Mouse (Mus musculus) CH12.LX (cell line): Measurements from ENCODE around the gene Dennd5a. TPM values are rescaled to one million over a fixed set of nuclear protein-coding genes. Genes with fewer than 3 reads are reported as not detected.
A peak's percentile ranks its signal among the peaks of the same experiment; 100 is the strongest.

ENCODE experiments used
- DNase-seq: peaks from one replicate; pipeline ENCODE4 v3.0.0-alpha.2; 2013; ENCODE audit errors: extremely low read depth
- H3K27ac ChIP-seq: 2 replicates; pipeline ENCODE4 v1.5.1; 2012; ENCODE audit warnings: low read depth, mild to moderate bottlenecking, control low read depth, moderate library complexity; ENCODE audit not compliant: insufficient read depth
- H3K27me3 ChIP-seq: replicated peaks from 2 replicates; pipeline ENCODE3; 2012; ENCODE audit warnings: inconsistent platforms
- H3K36me3 ChIP-seq, 2 experiments: replicated peaks in 1 of 2; 2 replicates each; pipeline versions ENCODE3 to v1.6.1; 2012; ENCODE audit warnings: inconsistent platforms in 1 of 2, low read length in 1 of 2, mild to moderate bottlenecking in 1 of 2, mixed read lengths in 1 of 2, moderate library complexity in 1 of 2; ENCODE audit not compliant: control insufficient read depth in 1 of 2, insufficient read depth in 1 of 2
- H3K4me1 ChIP-seq, 2 experiments: 2 replicates each; pipeline ENCODE4 v1.6.1; 2012; ENCODE audit warnings: inconsistent platforms in 1 of 2, moderate library complexity in 1 of 2; ENCODE audit not compliant: insufficient read depth in 2 of 2, control insufficient read depth in 1 of 2
- H3K4me2 ChIP-seq: 2 replicates; pipeline ENCODE4 v1.6.1; 2012; ENCODE audit warnings: low read depth, mild to moderate bottlenecking, control low read depth; ENCODE audit not compliant: poor library complexity, insufficient read depth, severe bottlenecking
- H3K4me3 ChIP-seq, 3 experiments: fragments of 150-350 bp in 1 of 3; sonication (generic) in 1 of 3; replicated peaks in 1 of 3; 2 replicates each; pipeline versions ENCODE3 to v1.5.1; 2011 to 2012; ENCODE audit warnings: low read depth in 2 of 3, low read length in 2 of 3, mild to moderate bottlenecking in 2 of 3, moderate library complexity in 2 of 3, control low read depth in 1 of 3, improper control_type of control experiment in 1 of 3, inconsistent platforms in 1 of 3, mixed read lengths in 1 of 3; ENCODE audit not compliant: poor library complexity in 1 of 3
- H3K79me2 ChIP-seq: replicated peaks from 2 replicates; pipeline ENCODE4 v1.6.1; 2012; ENCODE audit warnings: mild to moderate bottlenecking, moderate library complexity; ENCODE audit not compliant: control insufficient read depth, poor library complexity, insufficient read depth, severe bottlenecking; ENCODE audit errors: extremely low read depth
- H3K9ac ChIP-seq: 2 replicates; pipeline ENCODE4 v1.6.1; 2012; ENCODE audit warnings: low read depth, mild to moderate bottlenecking, control low read depth, moderate library complexity; ENCODE audit not compliant: insufficient read depth
- H3K9me3 ChIP-seq: replicated peaks from 2 replicates; pipeline ENCODE3; 2012; ENCODE audit warnings: low read length, inconsistent platforms, mixed read lengths
- CHD1 ChIP-seq: IDR thresholded peaks from 2 replicates; pipeline ENCODE4 v1.6.1; 2012; ENCODE audit warnings: low read depth, low read length, improper control_type of control experiment, inconsistent platforms
- CHD2 ChIP-seq: IDR thresholded peaks from 2 replicates; pipeline ENCODE4 v1.6.1; 2011; ENCODE audit warnings: low read length, improper control_type of control experiment
- CTCF ChIP-seq, 2 experiments: IDR thresholded peaks in 1 of 2; conservative IDR thresholded peaks in 1 of 2; 2 replicates each; pipeline ENCODE4 v1.5.1; 2011 to 2012; ENCODE audit warnings: low read depth in 2 of 2, low read length in 2 of 2, improper control_type of control experiment in 1 of 2, inconsistent platforms in 1 of 2, mild to moderate bottlenecking in 1 of 2, moderate library complexity in 1 of 2
- ETS1 ChIP-seq: conservative IDR thresholded peaks from 2 replicates; pipeline ENCODE4 v1.6.1; 2012; ENCODE audit warnings: low read depth, mild to moderate bottlenecking, inconsistent platforms, low read length, improper control_type of control experiment, moderate library complexity
- HCFC1 ChIP-seq: IDR thresholded peaks from 2 replicates; pipeline ENCODE4 v1.6.1; 2012; ENCODE audit warnings: low read depth, mild to moderate bottlenecking, inconsistent platforms, low read length, improper control_type of control experiment
- JUN ChIP-seq: IDR thresholded peaks from 2 replicates; pipeline ENCODE4 v1.6.1; 2011; ENCODE audit warnings: low read depth, mild to moderate bottlenecking, low read length, improper control_type of control experiment, moderate library complexity; ENCODE audit not compliant: insufficient read depth
- JUND ChIP-seq: conservative IDR thresholded peaks from 2 replicates; pipeline ENCODE4 v1.6.1; 2011; ENCODE audit warnings: low read depth, low read length, improper control_type of control experiment
- MAZ ChIP-seq: IDR thresholded peaks from 2 replicates; pipeline ENCODE4 v1.6.1; 2012; ENCODE audit warnings: low read depth, mild to moderate bottlenecking, inconsistent platforms, low read length, improper control_type of control experiment, moderate library complexity
- MXI1 ChIP-seq: IDR thresholded peaks from 2 replicates; pipeline ENCODE4 v1.6.1; 2011; ENCODE audit warnings: mild to moderate bottlenecking, low read depth, low read length, improper control_type of control experiment
- MYC ChIP-seq: IDR thresholded peaks from 2 replicates; pipeline ENCODE4 v1.6.1; 2011; ENCODE audit warnings: low read depth, mild to moderate bottlenecking, improper control_type of control experiment, low read length
- NELFE ChIP-seq: IDR thresholded peaks from 2 replicates; pipeline ENCODE4 v1.6.1; 2011; ENCODE audit warnings: low read depth, low read length, improper control_type of control experiment
- NRF1 ChIP-seq: IDR thresholded peaks from 2 replicates; pipeline ENCODE4 v1.6.1; 2014; ENCODE audit warnings: low read depth, mild to moderate bottlenecking, inconsistent platforms, low read length, improper control_type of control experiment, moderate library complexity
- PAX5 ChIP-seq: IDR thresholded peaks from 2 replicates; pipeline ENCODE4 v1.6.1; 2012; ENCODE audit warnings: low read length, inconsistent platforms, mixed read lengths
- RAD21 ChIP-seq: IDR thresholded peaks from 2 replicates; pipeline ENCODE4 v1.6.1; 2011; ENCODE audit warnings: low read depth, mild to moderate bottlenecking, low read length, improper control_type of control experiment, moderate library complexity
- SIN3A ChIP-seq: IDR thresholded peaks from 2 replicates; pipeline ENCODE4 v1.6.1; 2012; ENCODE audit warnings: low read length, improper control_type of control experiment, inconsistent platforms
- TBP ChIP-seq: conservative IDR thresholded peaks from 2 replicates; pipeline ENCODE4 v1.6.1; 2011; ENCODE audit warnings: low read depth, low read length, improper control_type of control experiment
- UBTF ChIP-seq: IDR thresholded peaks from 2 replicates; pipeline ENCODE4 v1.6.1; 2012; ENCODE audit warnings: low read depth, mild to moderate bottlenecking, inconsistent platforms, low read length, improper control_type of control experiment, moderate library complexity
- USF2 ChIP-seq: conservative IDR thresholded peaks from 2 replicates; pipeline ENCODE4 v1.6.1; 2011; ENCODE audit warnings: low read depth, low read length, improper control_type of control experiment
- ZC3H11A ChIP-seq: IDR thresholded peaks from 2 replicates; pipeline ENCODE4 v1.6.1; 2012; ENCODE audit warnings: low read depth, mild to moderate bottlenecking, inconsistent platforms, low read length, improper control_type of control experiment
- ZNF384 ChIP-seq: IDR thresholded peaks from 2 replicates; pipeline ENCODE4 v1.6.1; 2012; ENCODE audit warnings: low read depth, low read length, improper control_type of control experiment, inconsistent platforms
- dilution Hi-C: fragments of 300-500 bp; cut with MboI; formaldehyde crosslinking; loops from 2 replicates; pipeline ENCODE4 v1.14.3; 2020; ENCODE audit warnings: low sequenced_read_pairs; ENCODE audit not compliant: extremely low pct_unique_long_range_greater_than_20kb, extremely low pct_ligation_motif_present
- in situ Hi-C: fragments of 300-500 bp; cut with MboI; formaldehyde crosslinking; loops from 3 replicates; pipeline ENCODE4 v1.14.3; 2019; ENCODE audit warnings: low sequenced_read_pairs, low pct_ligation_motif_present, low pct_unique_long_range_greater_than_20kb, mixed read lengths
- polyA plus RNA-seq: library from polyadenylated mRNA; unstranded; fragments of >175 nt; gene quantifications from 2 replicates; pipeline ENCODE4 v1.2.1, GENCODE M21; 2012; ENCODE audit warnings: low read depth; ENCODE audit not compliant: insufficient read length
- total RNA-seq, 2 experiments: library from RNA; depleted of rRNA; stranded (reverse); fragments of 300-350 nt in 1 of 2; fragments of >200 nt in 1 of 2; gene quantifications; 2 replicates each; pipeline ENCODE4 v1.2.3; 2012 to 2014

The Dennd5a gene
- total and polyA plus RNA-seq, 3 experiments = 20.7 to 29.5 (median 24.6) TPM

GRCm38 (mm10) chr7:109928365-109928764 is 31.9 kb downstream of the Dennd5a start:
- no peak for TF ChIP-seq NRF1
- TF ChIP-seq, all 38 proteins: peak for 0
- Histone ChIP-seq H3K9ac (no peak overlapping the region), H3K9me3 (no peaks in the 10 kb centered on the region), H3K4me2 (no peak overlapping the region), H3K27ac (no peak overlapping the region), H3K79me2 (no peaks in the 10 kb centered on the region), H3K27me3 (no peaks in the 10 kb centered on the region), H3K4me1 (peaks cover 0 to 16% of the 10 kb centered on the region in 2 experiments; a peak in 2 of 4 replicates), H3K4me3 (no peak overlapping the region), H3K36me3 (peaks cover 0 to 25% of the 10 kb centered on the region in 2 experiments)
- dilution Hi-C loops = no loop called here
- no peak for DNase-seq
- in situ Hi-C loops = no loop called here

GRCm38 (mm10) chr7:109924965-109925364 is 35.3 kb downstream of the Dennd5a start:
- Histone ChIP-seq H3K27ac (no peak overlapping the region), H3K9me3 (no peaks in the 10 kb centered on the region), H3K4me2 (no peak overlapping the region), H3K4me1 (peaks cover 0 to 16% of the 10 kb centered on the region in 2 experiments; a peak in 2 of 4 replicates), H3K9ac (no peak overlapping the region), H3K79me2 (no peaks in the 10 kb centered on the region), H3K36me3 (peaks cover 0 to 35% of the 10 kb centered on the region in 2 experiments), H3K27me3 (no peaks in the 10 kb centered on the region), H3K4me3 (no peak overlapping the region)
- in situ Hi-C loops = no loop called here
- dilution Hi-C loops = no loop called here
- peak; percentile 3 for DNase-seq
- TF ChIP-seq JUN = no peak
- TF ChIP-seq ZC3H11A = no peak
- TF ChIP-seq TBP = no peak
- TF ChIP-seq ETS1 = no peak
- TF ChIP-seq CHD1 = no peak
- TF ChIP-seq ZNF384 = no peak
- no peak for TF ChIP-seq CTCF (conservative IDR thresholded peaks at IDR 0.05 in 1 of 2, IDR thresholded peaks at IDR 0.05 in 1 of 2; ENCODE audit: low read depth in 2 of 2, low read length in 2 of 2)
- no peak for TF ChIP-seq SIN3A
- no peak for TF ChIP-seq UBTF
- TF ChIP-seq NRF1 = no peak
- no peak for TF ChIP-seq CHD2
- no peak for TF ChIP-seq JUND
- TF ChIP-seq NELFE = no peak
- TF ChIP-seq MAZ = no peak
- TF ChIP-seq, all 38 proteins: peak for 0

- peaks cover 0 to 16% of the 10 kb centered on the region in 2 experiments; a peak in 2 of 4 replicates for H3K4me1 ChIP-seq
- no peak overlapping the region for H3K9ac ChIP-seq
- no peak overlapping the region for H3K4me2 ChIP-seq
- H3K36me3 ChIP-seq = peaks cover 2 to 49% of the 10 kb centered on the region in 2 experiments
- DNase-seq = no peak
- dilution Hi-C loops = no loop called here
- no peak for TF ChIP-seq RAD21
- TF ChIP-seq USF2 = no peak
- TF ChIP-seq MYC = no peak
- TF ChIP-seq ZC3H11A = no peak
- TF ChIP-seq HCFC1 = no peak
- no peak for TF ChIP-seq PAX5
- TF ChIP-seq MXI1 = no peak
- H3K27ac ChIP-seq = no peak overlapping the region
- H3K79me2 ChIP-seq = no peaks in the 10 kb centered on the region
- H3K9me3 ChIP-seq = no peaks in the 10 kb centered on the region
- no peaks in the 10 kb centered on the region for H3K27me3 ChIP-seq
- in situ Hi-C loops = no loop called here
- no peak overlapping the region for H3K4me3 ChIP-seq
Measured at GRCm38 (mm10) chr7:109922889-109923288, 37.4 kb downstream of the Dennd5a start.
